Mouse (Mus musculus): ENCODE data around the gene Haus3.

GRCm38 (mm10) chr5:34210279-34210678, 41.0 kb upstream of the Haus3 start:
- peak; percentile 88 for TF ChIP-seq CTCF (IDR thresholded peaks at IDR 0.05; ENCODE audit: control insufficient read depth, insufficient read depth, insufficient replicate concordance, low read depth, low read length)
- no peak for TF ChIP-seq POLR2A (IDR thresholded peaks at IDR 0.05; ENCODE audit: control insufficient read depth, low read depth, low read length)
